Mouse (Mus musculus): ENCODE data around the gene Iqcg.

Iqcg gene

GRCm38 (mm10) chr16:33053141-33053540 is 2.9 kb downstream of the Iqcg start:
- peak; percentile 17 to 38 for DNase-seq (ENCODE audit: low spot score in 2 of 2)

GRCm38 (mm10) chr16:33049809-33050208 is 6.2 kb downstream of the Iqcg start:
- DNase-seq (ENCODE audit: low spot score in 2 of 2), result no peak

GRCm38 (mm10) chr16:33048686-33049085 is 7.3 kb downstream of the Iqcg start:
- DNase-seq (ENCODE audit: low spot score in 2 of 2), result no peak

- no peak for DNase-seq (ENCODE audit: low spot score in 2 of 2)
Observed at GRCm38 (mm10) chr16:33048004-33048403, 8.0 kb downstream of the Iqcg start.

GRCm38 (mm10) chr16:33043268-33043667 is 12.8 kb downstream of the Iqcg start:
- peak; percentile 37 to 44 for DNase-seq (ENCODE audit: low spot score in 2 of 2)

- no peak for DNase-seq (ENCODE audit: low spot score in 2 of 2)
Observed at GRCm38 (mm10) chr16:33042682-33043081, 13.3 kb downstream of the Iqcg start.

GRCm38 (mm10) chr16:33036006-33036405 is 20.0 kb downstream of the Iqcg start:
- no peak for DNase-seq (ENCODE audit: low spot score in 2 of 2)

GRCm38 (mm10) chr16:33026357-33026756 is 29.7 kb downstream of the Iqcg start:
- DNase-seq (ENCODE audit: low spot score in 2 of 2), result no peak

- no peak for DNase-seq (ENCODE audit: low spot score in 2 of 2)
Observed at GRCm38 (mm10) chr16:33024456-33025104, 31.4 kb downstream of the Iqcg start.

- peak; percentile 76 to 83 for DNase-seq (ENCODE audit: low spot score in 2 of 2)
Observed at GRCm38 (mm10) chr16:33023750-33024149, 32.3 kb downstream of the Iqcg start.

- no peak for DNase-seq (ENCODE audit: low spot score in 2 of 2)
Observed at GRCm38 (mm10) chr16:33021381-33021780, 34.6 kb downstream of the Iqcg start.

GRCm38 (mm10) chr16:33019117-33019770 is 36.8 kb downstream of the Iqcg start:
- DNase-seq (ENCODE audit: low spot score in 2 of 2), result no peak

- no peak for DNase-seq (ENCODE audit: low spot score in 2 of 2)
Observed at GRCm38 (mm10) chr16:33017677-33018349, 38.2 kb downstream of the Iqcg start.

GRCm38 (mm10) chr16:33015986-33016385 is 40.0 kb downstream of the Iqcg start:
- DNase-seq (ENCODE audit: low spot score in 2 of 2), result no peak

- DNase-seq (ENCODE audit: low spot score in 2 of 2), result no peak
Observed at GRCm38 (mm10) chr16:33015396-33015907, 40.6 kb downstream of the Iqcg start.

- no peak for DNase-seq (ENCODE audit: low spot score in 2 of 2)
Observed at GRCm38 (mm10) chr16:33014921-33015320, 41.1 kb downstream of the Iqcg start.

GRCm38 (mm10) chr16:33013801-33014200 is 42.2 kb downstream of the Iqcg start:
- no peak for DNase-seq (ENCODE audit: low spot score in 2 of 2)

- DNase-seq (ENCODE audit: low spot score in 2 of 2), result no peak
Observed at GRCm38 (mm10) chr16:33010166-33010565, 45.9 kb downstream of the Iqcg start.

- no peak for DNase-seq (ENCODE audit: low spot score in 2 of 2)
Observed at GRCm38 (mm10) chr16:33007436-33007835, 48.6 kb downstream of the Iqcg start.

GRCm38 (mm10) chr16:33006888-33007287 is 49.1 kb downstream of the Iqcg start:
- no peak for DNase-seq (ENCODE audit: low spot score in 2 of 2)

GRCm38 (mm10) chr16:33005216-33005615 is 50.8 kb downstream of the Iqcg start:
- no peak for DNase-seq (ENCODE audit: low spot score in 2 of 2)

GRCm38 (mm10) chr16:32992158-32992557 is 63.9 kb downstream of the Iqcg start:
- DNase-seq (ENCODE audit: low spot score in 2 of 2), result no peak

GRCm38 (mm10) chr16:32984631-32985030 is 71.4 kb downstream of the Iqcg start:
- DNase-seq (ENCODE audit: low spot score in 2 of 2), result no peak
